Mouse (Mus musculus): ENCODE measurements around the gene Gpt2.

Gpt2 gene

GRCm38 (mm10) chr8:85492125-85492875 lies at the start of gene Gpt2:
TSS of gene Gpt2 (plus strand) at chr8:85492576.
- DNase-seq (ENCODE audit: extremely low read depth, low read depth) = peak; percentile 90

GRCm38 (mm10) chr8:85444092-85444491 lies 48.3 kb upstream of the Gpt2 start:
- no peak for DNase-seq (ENCODE audit: extremely low read depth, low read depth)

- DNase-seq (ENCODE audit: extremely low read depth, low read depth) = no peak
These were observed 46.3 kb upstream of the Gpt2 start for GRCm38 (mm10) chr8:85445936-85446685.

DNA sequence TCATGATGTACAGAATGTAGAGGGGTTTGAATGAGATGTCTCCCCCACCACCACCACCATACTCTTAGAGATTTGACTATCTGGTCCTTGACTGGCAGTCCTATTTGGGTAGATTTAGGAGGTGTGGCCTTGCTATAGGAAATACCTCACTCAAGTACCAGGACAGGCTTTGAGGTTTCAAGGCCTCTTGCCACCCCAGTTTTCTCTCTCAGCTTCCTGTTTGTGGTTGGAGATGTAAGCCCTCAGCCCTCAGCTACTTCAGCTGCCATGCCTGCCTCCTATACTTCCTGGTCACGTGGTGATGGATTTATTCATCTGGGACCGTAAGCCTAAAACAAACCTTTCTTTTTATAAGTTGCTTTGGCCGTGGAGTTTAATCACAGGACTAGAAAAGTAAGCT lies 42.0 kb upstream of the Gpt2 start:
- peak; percentile 36 for DNase-seq (ENCODE audit: extremely low read depth, low read depth)

DNA sequence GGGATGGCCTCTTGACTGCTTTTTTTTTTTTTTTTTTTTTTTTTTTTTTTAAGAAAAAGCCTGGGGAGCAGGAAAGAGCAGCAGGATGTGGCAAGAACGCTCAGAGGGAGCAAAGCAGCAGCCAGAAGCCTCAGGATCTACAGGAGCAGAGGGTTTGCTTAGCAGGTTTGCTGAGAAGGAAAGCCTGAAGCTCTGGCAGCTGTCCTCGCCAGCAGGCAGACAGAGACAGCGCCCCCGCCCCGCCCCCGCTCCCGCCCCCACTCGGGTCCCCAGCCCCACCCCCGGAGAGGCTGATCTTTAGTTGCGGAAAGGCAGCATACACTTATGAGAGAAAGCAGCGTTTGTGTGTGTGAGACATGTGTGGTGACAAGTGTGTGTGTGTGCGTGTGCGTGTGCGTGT lies 40.0 kb upstream of the Gpt2 start:
- no peak for DNase-seq (ENCODE audit: extremely low read depth, low read depth)

GRCm38 (mm10) chr8:85453256-85453655 lies 39.1 kb upstream of the Gpt2 start:
- DNase-seq (ENCODE audit: extremely low read depth, low read depth) = no peak

DNA sequence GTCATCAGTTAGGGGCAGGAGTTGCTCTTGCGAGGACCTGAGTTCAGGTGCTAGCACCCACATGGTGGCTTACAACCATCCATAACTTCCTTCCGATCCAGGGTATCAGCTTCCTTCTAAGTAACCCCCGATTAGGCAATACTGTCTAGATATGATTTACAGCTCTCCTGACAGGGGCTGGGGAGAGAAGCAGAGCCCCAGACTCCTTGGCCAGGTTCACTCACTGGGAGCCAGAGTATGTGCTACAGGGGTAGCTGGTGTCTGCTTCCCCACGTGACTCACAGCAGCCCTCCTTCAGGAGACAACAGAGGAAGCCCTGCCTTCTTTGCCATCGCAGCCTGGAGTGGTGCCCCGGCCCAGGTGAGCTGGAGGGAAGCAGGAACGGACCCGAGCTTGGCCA lies 37.6 kb upstream of the Gpt2 start:
- no peak for DNase-seq (ENCODE audit: extremely low read depth, low read depth)

DNA sequence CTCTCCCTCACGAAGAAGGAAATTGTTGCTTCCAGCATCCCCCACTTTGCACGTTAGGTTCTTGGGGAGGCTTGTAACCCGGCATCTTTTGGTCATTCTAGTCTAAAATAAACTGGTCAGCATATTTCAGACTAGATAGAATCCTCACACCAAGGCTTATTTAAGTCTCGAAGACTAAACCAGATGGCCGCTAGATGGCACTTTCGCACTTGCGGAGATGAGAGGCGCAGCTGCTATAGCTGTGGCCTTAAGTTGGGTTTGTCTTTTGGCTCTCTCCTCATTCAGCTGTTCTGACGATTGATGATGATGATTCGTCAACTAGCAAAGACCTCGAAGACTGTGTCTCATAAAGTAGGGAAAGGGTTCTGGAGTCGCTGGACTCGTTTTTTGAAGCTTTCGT lies 35.8 kb upstream of the Gpt2 start:
- DNase-seq (ENCODE audit: extremely low read depth, low read depth) = peak; percentile 75

DNA sequence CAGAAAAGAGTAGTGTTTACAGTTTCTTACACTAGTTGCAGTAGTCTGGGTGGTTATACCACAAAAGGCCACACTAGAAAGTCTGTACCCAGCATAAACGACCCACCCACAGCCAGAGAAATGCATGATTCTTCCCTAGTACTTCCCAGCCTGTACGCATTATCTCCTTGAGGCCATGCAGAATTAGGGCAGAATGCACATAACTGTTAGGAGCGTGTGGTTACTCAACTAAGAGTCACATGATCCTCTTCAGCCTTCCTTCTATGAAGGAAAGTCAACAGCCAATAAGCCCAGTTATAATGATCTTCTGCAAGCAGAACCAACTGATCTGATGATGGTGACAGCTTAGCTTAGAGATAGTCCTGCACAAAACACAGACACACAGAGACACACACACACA lies 32.8 kb upstream of the Gpt2 start:
- no peak for DNase-seq (ENCODE audit: extremely low read depth, low read depth)

- DNase-seq (ENCODE audit: extremely low read depth, low read depth) = no peak
These were observed 31.6 kb upstream of the Gpt2 start for GRCm38 (mm10) chr8:85460804-85461203.

- peak; percentile 28 for DNase-seq (ENCODE audit: extremely low read depth, low read depth)
These were observed 31.0 kb upstream of the Gpt2 start for GRCm38 (mm10) chr8:85461377-85461776.

- DNase-seq (ENCODE audit: extremely low read depth, low read depth) = no peak
These were observed 29.9 kb upstream of the Gpt2 start for GRCm38 (mm10) chr8:85462441-85462840.

DNA sequence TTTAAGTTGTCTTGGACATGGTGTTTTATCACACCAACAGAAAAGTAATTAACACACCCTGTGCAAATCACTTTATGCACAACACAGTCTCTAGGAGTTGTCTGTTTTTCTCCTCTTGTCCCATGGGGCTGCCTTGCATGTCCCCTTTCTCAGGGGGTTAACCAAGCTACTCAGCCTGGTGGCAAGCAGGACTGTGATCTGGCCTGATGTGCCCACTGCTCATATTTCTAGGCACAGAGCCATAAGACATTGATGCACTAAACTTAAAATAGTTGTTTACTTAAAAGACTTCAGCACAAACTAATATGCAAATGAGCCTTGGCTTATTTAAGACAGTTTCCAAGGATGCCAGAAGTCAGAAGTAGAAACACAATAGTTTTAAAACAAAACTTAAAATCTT lies 28.1 kb upstream of the Gpt2 start:
- DNase-seq (ENCODE audit: extremely low read depth, low read depth) = no peak

DNA sequence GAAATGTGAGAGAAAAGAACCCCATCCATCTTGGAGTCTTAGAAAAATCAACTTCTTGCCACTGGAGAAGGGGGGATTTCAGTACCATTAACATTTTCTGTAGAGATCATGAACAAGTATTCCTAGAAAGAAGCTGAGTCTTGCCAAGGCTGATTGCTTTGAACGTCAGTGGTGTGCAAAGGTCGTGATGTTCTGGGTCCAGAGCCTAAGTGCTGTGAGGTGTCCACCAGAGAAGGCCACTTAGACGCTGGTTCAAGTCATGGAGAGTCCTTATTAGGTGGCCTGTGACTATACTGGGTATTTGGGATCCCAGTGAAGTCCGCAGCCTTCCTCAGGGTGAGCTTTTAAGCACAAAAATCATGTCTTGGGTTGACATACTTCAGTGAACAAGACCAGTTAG lies 26.3 kb upstream of the Gpt2 start:
- no peak for DNase-seq (ENCODE audit: extremely low read depth, low read depth)

DNA sequence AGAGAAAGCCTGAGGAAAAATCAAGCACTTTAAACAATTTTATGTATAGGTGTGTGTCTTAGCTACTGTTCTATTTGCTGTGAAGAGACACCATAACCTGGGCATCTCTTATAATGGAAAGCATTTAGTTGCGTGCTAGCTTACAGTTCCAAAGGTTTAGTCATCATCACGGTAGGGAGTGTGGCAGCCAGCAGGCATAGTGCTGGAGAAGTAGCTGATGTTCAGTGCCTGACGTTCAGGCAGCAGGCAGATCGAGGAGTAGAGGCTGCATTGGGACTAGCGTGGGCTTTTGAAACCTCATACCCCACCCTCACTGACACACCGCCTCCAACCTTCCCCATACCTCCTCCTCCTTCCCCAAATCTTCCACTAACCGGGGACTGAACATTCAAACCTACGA lies 21.6 kb upstream of the Gpt2 start:
- DNase-seq (ENCODE audit: extremely low read depth, low read depth) = no peak

- DNase-seq (ENCODE audit: extremely low read depth, low read depth) = no peak
These were observed 19.6 kb upstream of the Gpt2 start for GRCm38 (mm10) chr8:85472800-85473199.

DNA sequence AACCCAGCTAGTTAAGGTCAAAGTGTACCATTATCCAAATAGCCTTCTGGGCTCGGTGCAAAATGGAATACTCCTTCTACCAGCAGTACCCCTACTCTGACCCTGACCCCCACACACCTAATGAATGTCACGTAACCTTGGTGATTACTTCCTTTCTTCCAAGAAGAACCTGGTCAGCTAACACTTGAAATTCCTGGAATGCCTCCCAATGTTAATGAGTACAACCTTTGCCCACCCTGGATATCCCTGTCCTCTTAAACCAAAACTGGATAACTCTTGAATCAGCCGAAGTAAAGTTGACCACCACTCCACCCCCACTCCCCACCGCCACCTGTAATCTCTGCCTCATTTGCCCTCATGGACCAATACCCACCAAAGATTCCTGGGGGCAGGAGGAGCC lies 19.1 kb upstream of the Gpt2 start:
- DNase-seq (ENCODE audit: extremely low read depth, low read depth) = no peak

DNA sequence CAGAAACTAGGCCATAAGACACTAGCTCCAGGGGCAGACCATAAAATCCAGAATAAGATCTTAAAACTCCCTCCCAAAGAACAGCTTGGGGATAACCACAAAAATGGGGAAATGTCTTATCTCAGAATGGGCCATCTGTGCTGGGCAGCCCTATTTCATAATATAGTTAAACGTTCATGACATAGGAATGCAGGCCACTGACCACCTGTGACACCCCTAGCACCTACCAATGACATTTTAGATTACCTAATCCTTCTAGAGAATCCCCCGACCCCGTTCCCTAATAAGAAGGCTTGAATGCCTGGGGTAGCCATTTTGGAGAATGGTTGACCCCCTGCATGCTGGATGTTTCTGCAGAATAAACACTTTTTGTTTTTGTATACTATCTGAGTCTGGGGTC lies 17.5 kb upstream of the Gpt2 start:
- no peak for DNase-seq (ENCODE audit: extremely low read depth, low read depth)

GRCm38 (mm10) chr8:85476970-85477545 lies 15.3 kb upstream of the Gpt2 start:
- DNase-seq (ENCODE audit: extremely low read depth, low read depth) = no peak

- DNase-seq (ENCODE audit: extremely low read depth, low read depth) = no peak
These were observed 14.0 kb upstream of the Gpt2 start for GRCm38 (mm10) chr8:85478397-85478796.

- DNase-seq (ENCODE audit: extremely low read depth, low read depth) = no peak
These were observed 12.7 kb upstream of the Gpt2 start for GRCm38 (mm10) chr8:85479710-85480109.

DNA sequence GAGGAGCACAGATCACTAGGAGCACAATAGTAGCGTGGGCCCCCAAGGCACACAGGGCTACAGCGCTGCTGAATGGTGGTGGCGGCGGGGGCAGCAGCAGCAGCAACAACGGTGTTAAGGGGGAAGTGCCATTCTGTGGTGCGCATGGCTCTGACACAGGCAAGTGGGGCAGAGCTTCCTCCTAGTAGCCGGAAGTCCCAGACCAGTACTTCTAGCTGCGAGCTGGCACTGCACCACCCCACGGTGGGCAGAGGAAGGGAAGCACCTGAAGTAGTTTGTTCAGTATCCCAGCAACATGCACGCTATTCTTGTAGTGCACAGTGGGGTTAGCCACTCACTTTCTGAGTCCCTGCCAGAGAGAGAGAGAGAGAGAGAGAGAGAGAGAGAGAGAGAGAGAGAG lies 10.5 kb upstream of the Gpt2 start:
- DNase-seq (ENCODE audit: extremely low read depth, low read depth) = no peak

- DNase-seq (ENCODE audit: extremely low read depth, low read depth) = no peak
These were observed 9.9 kb upstream of the Gpt2 start for GRCm38 (mm10) chr8:85482427-85482826.

Measured in MEL-GATA-1-ER (cell line).